Mouse (Mus musculus) forebrain, embryonic 13.5 days (tissue): ENCODE results near the gene Tex13c3. TPM values are rescaled to one million over a fixed set of nuclear protein-coding genes. Genes with fewer than 3 reads are reported as not detected.
"Not testable (repeated sequence)": the region's sequence is repeated elsewhere in the genome, so short reads cannot be mapped to it uniquely, and the experiment has no call there.

Experiments
- ATAC-seq: fragments of 200-750 bp; cut with Nextera tagmentation; 2 replicates; pipeline ENCODE4 v1.8.0; 2017
- H3K27ac ChIP-seq: fragments of 300-500 bp; sonication (generic); 2 replicates; pipeline ENCODE4 v1.5.1; 2015; ENCODE audit warnings: inconsistent platforms, mild to moderate bottlenecking, moderate library complexity
- H3K27me3 ChIP-seq: fragments of 300-500 bp; sonication (generic); 2 replicates; pipeline ENCODE4 v1.6.1; 2015; ENCODE audit warnings: mild to moderate bottlenecking, inconsistent platforms
- H3K36me3 ChIP-seq: fragments of 300-500 bp; sonication (generic); 2 replicates; pipeline ENCODE4 v1.6.1; 2015; ENCODE audit warnings: mild to moderate bottlenecking, inconsistent platforms; ENCODE audit not compliant: poor library complexity, severe bottlenecking
- H3K4me1 ChIP-seq: fragments of 300-500 bp; sonication (generic); 2 replicates; pipeline ENCODE4 v1.6.1; 2015; ENCODE audit warnings: inconsistent platforms
- H3K4me2 ChIP-seq: fragments of 300-500 bp; sonication (generic); 2 replicates; pipeline ENCODE4 v1.6.1; 2015; ENCODE audit warnings: inconsistent platforms, mild to moderate bottlenecking, moderate library complexity
- H3K4me3 ChIP-seq: fragments of 300-500 bp; sonication (generic); 2 replicates; pipeline ENCODE4 v1.5.1; 2015; ENCODE audit warnings: mild to moderate bottlenecking, inconsistent platforms
- H3K9ac ChIP-seq: fragments of 300-500 bp; sonication (generic); 2 replicates; pipeline ENCODE4 v1.6.1; 2015; ENCODE audit warnings: mild to moderate bottlenecking, inconsistent platforms
- H3K9me3 ChIP-seq: fragments of 300-500 bp; sonication (generic); replicated peaks from 2 replicates; pipeline ENCODE4 v1.6.1; 2016; ENCODE audit warnings: inconsistent platforms
- WGBS: fragments of 180-500 bp; shearing (Covaris S2); methylation state at CpG from one replicate; pipeline ENCODE4 v1.1.7; 2015; 5-methylcytosine and 5-hydroxymethylcytosine counted together
- polyA plus RNA-seq: library from polyadenylated mRNA; unstranded; fragments of >200 nt; fragmentation: Nextera tagmentation; extraction: Ambion mirVana; gene quantifications from 2 replicates; pipeline ENCODE4 v1.2.1, GENCODE M21; 2015

Gene Tex13c3
- polyA plus RNA-seq: not detected in 2 replicates

- H3K4me3 ChIP-seq, H3K36me3 ChIP-seq, H3K27ac ChIP-seq, ATAC-seq, H3K27me3 ChIP-seq, H3K4me2 ChIP-seq, H3K9me3 ChIP-seq, H3K9ac ChIP-seq, H3K4me1 ChIP-seq: not testable (repeated sequence)
- WGBS: 91% methylated on average over 5 of the region's 5 CpGs
Observed at GRCm38 (mm10) chrX:19481219-19481618, at the start of gene Tex13c3. TSS of gene Tex13c3 (minus strand) at chrX:19481319.

- Histone ChIP-seq H3K9ac (no peak overlapping the region), H3K36me3 (no peaks in the 10 kb centered on the region), H3K4me2 (no peak overlapping the region), H3K27me3 (no peaks in the 10 kb centered on the region), H3K4me3 (no peak overlapping the region), H3K4me1 (no peaks in the 10 kb centered on the region), H3K9me3 (no peaks in the 10 kb centered on the region), H3K27ac (no peak overlapping the region)
- no peak for ATAC-seq
- 93% methylated on average over 4 of the region's 4 CpGs for WGBS
Observed at GRCm38 (mm10) chrX:19489731-19490130, 8.6 kb upstream of the Tex13c3 start.
